Mouse (Mus musculus) hindbrain, embryonic 10.5 days (tissue): ENCODE measurements at regions not wholly inside any gene's neighbourhood (a gene's known extent, or its start where the extent isn't known, plus 50 kb on each side); places are given as distances from the start of the nearest gene placed in this dataset.

Experiments
- DNase-seq: peaks from one replicate; pipeline ENCODE4 v3.0.0-alpha.2; 2017; ENCODE audit warnings: low spot score
- H3K27ac ChIP-seq: fragments of 300-500 bp; sonication (generic); 2 replicates; pipeline ENCODE4 v1.5.1; 2016; ENCODE audit warnings: mild to moderate bottlenecking, moderate library complexity
- H3K27me3 ChIP-seq: fragments of 300-500 bp; sonication (generic); 2 replicates; pipeline ENCODE4 v1.6.1; 2016; ENCODE audit warnings: mild to moderate bottlenecking; ENCODE audit not compliant: poor library complexity, insufficient read depth, severe bottlenecking
- H3K36me3 ChIP-seq: fragments of 300-500 bp; sonication (generic); 2 replicates; pipeline ENCODE4 v1.6.1; 2016; ENCODE audit warnings: mild to moderate bottlenecking, moderate library complexity
- H3K4me1 ChIP-seq: fragments of 300-500 bp; sonication (generic); replicated peaks from 2 replicates; pipeline ENCODE4 v1.6.1; 2016; ENCODE audit warnings: mild to moderate bottlenecking
- H3K4me3 ChIP-seq: fragments of 300-500 bp; sonication (generic); 2 replicates; pipeline ENCODE4 v1.5.1; 2016; ENCODE audit warnings: mild to moderate bottlenecking, moderate library complexity
- H3K9me3 ChIP-seq: fragments of 300-500 bp; sonication (generic); 2 replicates; pipeline ENCODE4 v1.6.1; 2016; ENCODE audit warnings: mild to moderate bottlenecking, moderate library complexity
- WGBS: fragments of 180-500 bp; shearing (Covaris S2); methylation state at CpG from one replicate; pipeline ENCODE4 v1.1.7; 2016; 5-methylcytosine and 5-hydroxymethylcytosine counted together

- Histone ChIP-seq H3K27me3 (no peaks in the 10 kb centered on the region), H3K36me3 (no peaks in the 10 kb centered on the region), H3K4me3 (no peak overlapping the region), H3K4me1 (peaks cover 4% of the 10 kb centered on the region; the same call in 1 of the 2 replicates), H3K27ac (no peak overlapping the region), H3K9me3 (peaks cover 6% of the 10 kb centered on the region; the same call in 1 of the 2 replicates)
- 89% methylated on average over 9 of the region's 9 CpGs for WGBS
- no peak for DNase-seq
These were observed 56.4 kb downstream of the Cyp26a1 start for GRCm38 (mm10) chr19:37754024-37754423.

DNA sequence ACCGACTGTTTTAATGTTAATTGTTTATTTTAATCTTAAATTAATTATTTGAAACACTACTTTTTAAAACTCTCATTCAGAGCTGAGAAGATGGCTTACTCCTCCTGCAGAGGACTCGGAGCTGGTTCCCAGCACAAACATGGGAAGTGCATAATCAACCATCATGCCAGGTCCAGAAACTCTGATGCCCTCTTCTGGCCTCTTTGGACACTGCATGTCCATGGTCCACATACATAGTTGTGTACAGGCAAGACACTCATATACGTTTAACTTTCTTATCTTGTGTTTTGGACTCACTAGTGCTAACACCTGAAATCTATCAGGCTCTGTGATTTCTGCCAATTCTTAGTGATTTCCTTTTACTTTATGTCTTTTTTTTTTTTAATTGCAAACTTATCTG is 57.8 kb downstream of the Cyp26a1 start:
- Histone ChIP-seq H3K4me1 (peaks cover 4% of the 10 kb centered on the region; the same call in 1 of the 2 replicates), H3K27me3 (no peaks in the 10 kb centered on the region), H3K36me3 (no peaks in the 10 kb centered on the region), H3K27ac (no peak overlapping the region), H3K4me3 (no peak overlapping the region), H3K9me3 (peaks cover 6% of the 10 kb centered on the region; the same call in 1 of the 2 replicates)
- no peak for DNase-seq
- 89% methylated on average over 3 of the region's 3 CpGs for WGBS

- H3K4me1 ChIP-seq = peaks cover 5% of the 10 kb centered on the region; the same call in 1 of the 2 replicates
- 93% methylated on average over 4 of the region's 4 CpGs for WGBS
- H3K27ac ChIP-seq = no peak overlapping the region
- H3K9me3 ChIP-seq = peaks cover 5% of the 10 kb centered on the region; the same call in 1 of the 2 replicates
- H3K4me3 ChIP-seq = no peak overlapping the region
- H3K27me3 ChIP-seq = no peaks in the 10 kb centered on the region
- no peaks in the 10 kb centered on the region for H3K36me3 ChIP-seq
- no peak for DNase-seq
These were observed 71.8 kb downstream of the Cyp26a1 start for GRCm38 (mm10) chr19:37769376-37769775.

- Histone ChIP-seq H3K4me3 (no peak overlapping the region), H3K9me3 (no peaks in the 10 kb centered on the region), H3K36me3 (no peaks in the 10 kb centered on the region), H3K27ac (no peak overlapping the region), H3K4me1 (peaks cover 5% of the 10 kb centered on the region; the same call in 1 of the 2 replicates), H3K27me3 (no peaks in the 10 kb centered on the region)
- WGBS = 91% methylated on average over 6 of the region's 6 CpGs
- no peak for DNase-seq
These were observed 74.4 kb downstream of the Cyp26a1 start for GRCm38 (mm10) chr19:37771956-37772355.

DNA sequence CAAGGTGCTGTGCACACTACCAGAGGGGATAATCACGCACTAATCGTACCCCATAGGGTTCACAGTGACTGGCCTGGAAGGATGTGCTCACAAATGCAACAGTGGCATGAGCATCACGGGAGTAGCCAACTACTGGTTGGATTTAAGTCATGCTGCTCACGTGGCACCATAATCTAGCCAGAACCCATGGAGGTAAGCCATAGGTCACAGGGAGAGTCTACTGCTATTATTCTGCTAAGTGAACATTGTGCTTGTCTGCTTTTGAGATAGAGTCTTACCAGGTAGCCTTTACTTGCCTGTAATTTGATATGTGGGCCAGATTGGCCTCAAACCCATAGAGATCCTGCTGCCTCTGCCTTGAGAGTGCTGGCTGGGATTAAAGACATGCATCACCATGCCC is 77.0 kb downstream of the Cyp26a1 start:
- H3K27ac ChIP-seq = no peak overlapping the region

GRCm38 (mm10) chr19:37774966-37775365 is 77.4 kb downstream of the Cyp26a1 start:
- Histone ChIP-seq H3K9me3 (no peaks in the 10 kb centered on the region), H3K27me3 (no peaks in the 10 kb centered on the region), H3K36me3 (no peaks in the 10 kb centered on the region), H3K4me1 (peaks cover 9% of the 10 kb centered on the region; the same call in 1 of the 2 replicates), H3K27ac (no peak overlapping the region), H3K4me3 (no peak overlapping the region)
- 92% methylated on average over 1 of the region's 1 CpGs for WGBS
- no peak for DNase-seq

More for the DNA sequence above, 77.0 kb downstream of the Cyp26a1 start:
- 88% methylated on average over 4 of the region's 4 CpGs for WGBS
- Histone ChIP-seq H3K4me3 (no peak overlapping the region), H3K9me3 (no peaks in the 10 kb centered on the region), H3K4me1 (peaks cover 10% of the 10 kb centered on the region; the same call in 1 of the 2 replicates), H3K27me3 (no peaks in the 10 kb centered on the region), H3K36me3 (no peaks in the 10 kb centered on the region)
- DNase-seq = no peak

- Histone ChIP-seq H3K27ac (peak overlapping the region; percentile 59; the same call in 1 of the 2 replicates), H3K4me3 (no peak overlapping the region), H3K27me3 (no peaks in the 10 kb centered on the region), H3K9me3 (no peaks in the 10 kb centered on the region), H3K4me1 (peaks cover 6% of the 10 kb centered on the region; the same call in 1 of the 2 replicates), H3K36me3 (no peaks in the 10 kb centered on the region)
- WGBS = 50% methylated on average over 6 of the region's 6 CpGs
- DNase-seq = no peak
These were observed 80.4 kb downstream of the Cyp26a1 start for GRCm38 (mm10) chr19:37777961-37778360.

GRCm38 (mm10) chr19:37778568-37778967 is 81.0 kb downstream of the Cyp26a1 start:
- no peaks in the 10 kb centered on the region for H3K27me3 ChIP-seq
- no peaks in the 10 kb centered on the region for H3K9me3 ChIP-seq
- DNase-seq = no peak
- no peak overlapping the region for H3K27ac ChIP-seq
- no peak overlapping the region for H3K4me3 ChIP-seq
- H3K36me3 ChIP-seq = no peaks in the 10 kb centered on the region
- 83% methylated on average over 4 of the region's 4 CpGs for WGBS
- peaks cover 6% of the 10 kb centered on the region; the same call in 1 of the 2 replicates for H3K4me1 ChIP-seq

DNA sequence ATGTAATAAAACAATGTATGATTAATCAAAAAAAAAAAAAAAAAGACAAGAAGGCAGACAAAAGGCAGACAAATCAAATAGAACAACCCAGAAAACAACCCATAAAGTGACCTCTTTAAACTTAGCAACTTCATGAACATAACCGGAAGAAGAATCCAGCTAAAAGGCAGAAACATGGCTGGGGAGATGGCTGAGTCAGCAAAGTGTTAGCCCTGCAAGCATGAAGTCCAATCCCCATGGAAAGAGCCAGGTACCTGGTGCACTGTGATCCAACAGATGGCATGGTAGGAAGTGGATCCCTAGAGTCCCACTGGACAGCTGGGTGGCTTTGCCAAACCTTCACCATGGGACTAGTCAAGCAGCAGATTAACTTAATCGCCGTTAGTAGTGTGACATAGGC is 90.9 kb downstream of the Cyp26a1 start:
- Histone ChIP-seq H3K27ac (no peak overlapping the region), H3K27me3 (peaks cover 31% of the 10 kb centered on the region), H3K36me3 (no peaks in the 10 kb centered on the region)

GRCm38 (mm10) chr19:37789576-37790180 is 92.1 kb downstream of the Cyp26a1 start:
- H3K27ac ChIP-seq = no peak overlapping the region
- WGBS = 52% methylated on average over 12 of the region's 12 CpGs

More for the DNA sequence above, 90.9 kb downstream of the Cyp26a1 start:
- no peak for DNase-seq
- Histone ChIP-seq H3K4me3 (no peak overlapping the region), H3K9me3 (no peaks in the 10 kb centered on the region), H3K4me1 (peaks cover 25% of the 10 kb centered on the region)
- WGBS = 94% methylated on average over 3 of the region's 3 CpGs

GRCm38 (mm10) chr19:37790281-37791073 is 92.9 kb downstream of the Cyp26a1 start:
- Histone ChIP-seq H3K4me1 (peaks cover 25% of the 10 kb centered on the region), H3K4me3 (peak overlapping the region; percentile 24), H3K9me3 (no peaks in the 10 kb centered on the region), H3K36me3 (no peaks in the 10 kb centered on the region), H3K27ac (peak overlapping the region; percentile 25; the same call in 1 of the 2 replicates), H3K27me3 (peaks cover 37% of the 10 kb centered on the region)
- WGBS = 30% methylated on average over 24 of the region's 24 CpGs
- peak; percentile 44 for DNase-seq

More at GRCm38 (mm10) chr19:37789576-37790180, 92.1 kb downstream of the Cyp26a1 start:
- peaks cover 37% of the 10 kb centered on the region for H3K27me3 ChIP-seq
- H3K9me3 ChIP-seq = no peaks in the 10 kb centered on the region
- no peak overlapping the region for H3K4me3 ChIP-seq
- peaks cover 25% of the 10 kb centered on the region for H3K4me1 ChIP-seq
- no peaks in the 10 kb centered on the region for H3K36me3 ChIP-seq
- no peak for DNase-seq

GRCm38 (mm10) chr19:37793176-37793575 is 95.6 kb downstream of the Cyp26a1 start:
- no peak for DNase-seq
- peaks cover 35% of the 10 kb centered on the region for H3K27me3 ChIP-seq
- no peaks in the 10 kb centered on the region for H3K36me3 ChIP-seq
- H3K27ac ChIP-seq = no peak overlapping the region
- H3K9me3 ChIP-seq = no peaks in the 10 kb centered on the region
- H3K4me1 ChIP-seq = peaks cover 25% of the 10 kb centered on the region
- no peak overlapping the region for H3K4me3 ChIP-seq
- WGBS = 87% methylated on average over 9 of the region's 9 CpGs
